Mouse (Mus musculus): ENCODE data around the gene Smok2b. TPM values are rescaled to one million over a fixed set of nuclear protein-coding genes. Genes with fewer than 3 reads are reported as not detected.
"Not testable (repeated sequence)": the region's sequence is repeated elsewhere in the genome, so short reads cannot be mapped to it uniquely, and the experiment has no call there.

Gene Smok2b
- polyA plus RNA-seq, 1 experiment from 2014 or later, result not detected

- Histone ChIP-seq H3K4me2 (no peak overlapping the region), H3K9me3 (replicated peaks; ENCODE audit: control insufficient read depth, low read length) (peaks cover 90% of the 10 kb centered on the region), H3K27me3 (ENCODE audit: control insufficient read depth, insufficient read depth, low read length) (no peaks in the 10 kb centered on the region), H3K9ac (ENCODE audit: low read depth, low read length) (no peak overlapping the region), H3K4me1 (ENCODE audit: control insufficient read depth, insufficient read depth, low read length) (no peaks in the 10 kb centered on the region), H3K36me3 (ENCODE audit: control insufficient read depth, insufficient read depth, low read length) (no peaks in the 10 kb centered on the region), H3K27ac (ENCODE audit: low read depth, low read length) (no peak overlapping the region), H3K4me3 (ENCODE audit: low read depth, low read length) (no peak overlapping the region)
- 67% methylated on average over 2 of the region's 2 CpGs for WGBS (ENCODE audit: insufficient replicate concordance)
- ATAC-seq (replicated peaks; ENCODE audit: insufficient number of reproducible peaks, low FRiP score, low TSS enrichment), result no peak
Observed at GRCm38 (mm10) chr17:13215595-13215994, 14.5 kb upstream of the Smok2b start.

- Histone ChIP-seq H3K4me1 (ENCODE audit: control insufficient read depth, insufficient read depth, low read length) (no peaks in the 10 kb centered on the region), H3K9me3 (replicated peaks; ENCODE audit: control insufficient read depth, low read length) (peaks cover 76% of the 10 kb centered on the region), H3K4me2 (no peak within 1 kb of the TSS), H3K9ac (ENCODE audit: low read depth, low read length) (no peak within 1 kb of the TSS), H3K4me3 (ENCODE audit: low read depth, low read length) (no peak within 1 kb of the TSS), H3K36me3 (ENCODE audit: control insufficient read depth, insufficient read depth, low read length) (no peaks in the 10 kb centered on the region), H3K27ac (ENCODE audit: low read depth, low read length) (no peak within 1 kb of the TSS), H3K27me3 (ENCODE audit: control insufficient read depth, insufficient read depth, low read length) (no peaks in the 10 kb centered on the region)
- 71% methylated on average over 3 of the region's 3 CpGs for WGBS (ENCODE audit: insufficient replicate concordance)
- no peak for ATAC-seq (replicated peaks; ENCODE audit: insufficient number of reproducible peaks, low FRiP score, low TSS enrichment)
Observed at GRCm38 (mm10) chr17:13220888-13221287, 9.2 kb upstream of the Smok2b start, which contains the start of gene Smok2a. TSS of gene Smok2a (plus strand) at chr17:13221188.

GRCm38 (mm10) chr17:13221921-13222320 lies 8.1 kb upstream of the Smok2b start:
- H3K4me2 ChIP-seq; H3K36me3 ChIP-seq (ENCODE audit: control insufficient read depth, insufficient read depth, low read length); H3K27me3 ChIP-seq (ENCODE audit: control insufficient read depth, insufficient read depth, low read length); H3K4me1 ChIP-seq (ENCODE audit: control insufficient read depth, insufficient read depth, low read length); H3K4me3 ChIP-seq (ENCODE audit: low read depth, low read length); H3K9ac ChIP-seq (ENCODE audit: low read depth, low read length); ATAC-seq (replicated peaks; ENCODE audit: insufficient number of reproducible peaks, low FRiP score, low TSS enrichment); H3K27ac ChIP-seq (ENCODE audit: low read depth, low read length): not testable (repeated sequence)
- WGBS (ENCODE audit: insufficient replicate concordance), result 69% methylated on average over 2 of the region's 2 CpGs
- peaks cover 76% of the 10 kb centered on the region for H3K9me3 ChIP-seq (replicated peaks; ENCODE audit: control insufficient read depth, low read length)

- H3K9ac ChIP-seq (ENCODE audit: low read depth, low read length); H3K27ac ChIP-seq (ENCODE audit: low read depth, low read length); H3K4me3 ChIP-seq (ENCODE audit: low read depth, low read length); H3K4me1 ChIP-seq (ENCODE audit: control insufficient read depth, insufficient read depth, low read length); H3K4me2 ChIP-seq; H3K36me3 ChIP-seq (ENCODE audit: control insufficient read depth, insufficient read depth, low read length); H3K27me3 ChIP-seq (ENCODE audit: control insufficient read depth, insufficient read depth, low read length): not testable (repeated sequence)
- WGBS (ENCODE audit: insufficient replicate concordance), result 73% methylated on average over 4 of the region's 4 CpGs
- peaks cover 34% of the 10 kb centered on the region for H3K9me3 ChIP-seq (replicated peaks; ENCODE audit: control insufficient read depth, low read length)
- ATAC-seq (replicated peaks; ENCODE audit: insufficient number of reproducible peaks, low FRiP score, low TSS enrichment), result peak; percentile 23; the same call in 1 of the 2 replicates
Observed at GRCm38 (mm10) chr17:13239461-13239860, 9.4 kb downstream of the Smok2b start.

- H3K27me3 ChIP-seq (ENCODE audit: control insufficient read depth, insufficient read depth, low read length); H3K27ac ChIP-seq (ENCODE audit: low read depth, low read length); H3K4me3 ChIP-seq (ENCODE audit: low read depth, low read length); H3K4me2 ChIP-seq; H3K9ac ChIP-seq (ENCODE audit: low read depth, low read length); H3K36me3 ChIP-seq (ENCODE audit: control insufficient read depth, insufficient read depth, low read length); H3K4me1 ChIP-seq (ENCODE audit: control insufficient read depth, insufficient read depth, low read length): not testable (repeated sequence)
- H3K9me3 ChIP-seq (replicated peaks; ENCODE audit: control insufficient read depth, low read length), result peaks cover 23% of the 10 kb centered on the region
- 80% methylated on average over 7 of the region's 13 CpGs for WGBS (ENCODE audit: insufficient replicate concordance)
- peak; percentile 58 for ATAC-seq (replicated peaks; ENCODE audit: insufficient number of reproducible peaks, low FRiP score, low TSS enrichment)
Observed at GRCm38 (mm10) chr17:13240807-13241727, 11.0 kb downstream of the Smok2b start.

GRCm38 (mm10) chr17:13254786-13255185 lies 24.7 kb downstream of the Smok2b start:
- WGBS (ENCODE audit: insufficient replicate concordance), result 39% methylated on average over 1 of the region's 5 CpGs
- not testable (repeated sequence) for H3K4me2 ChIP-seq; ATAC-seq (replicated peaks; ENCODE audit: insufficient number of reproducible peaks, low FRiP score, low TSS enrichment); H3K4me1 ChIP-seq (ENCODE audit: control insufficient read depth, insufficient read depth, low read length); H3K36me3 ChIP-seq (ENCODE audit: control insufficient read depth, insufficient read depth, low read length); H3K9me3 ChIP-seq (replicated peaks; ENCODE audit: control insufficient read depth, low read length); H3K9ac ChIP-seq (ENCODE audit: low read depth, low read length); H3K4me3 ChIP-seq (ENCODE audit: low read depth, low read length); H3K27ac ChIP-seq (ENCODE audit: low read depth, low read length); H3K27me3 ChIP-seq (ENCODE audit: control insufficient read depth, insufficient read depth, low read length)

Other genes with a start within 250 kb of the Smok2b start
- 83.4 and 88.8 TPM in 2 replicates for gene Wtap, start 236.1 kb upstream of the Smok2b start, polyA plus RNA-seq (2014; fragmentation: Nextera tagmentation; extraction: Ambion mirVana)
- gene Sod2, start 223.4 kb upstream of the Smok2b start, polyA plus RNA-seq (2014; fragmentation: Nextera tagmentation; extraction: Ambion mirVana), result 308 and 326 TPM in 2 replicates
- gene Gpr31b, start 178.0 kb upstream of the Smok2b start, polyA plus RNA-seq (2014; fragmentation: Nextera tagmentation; extraction: Ambion mirVana), result 0.19 TPM in 1 of 2 replicates, not detected in the other
- not detected in 2 replicates for gene Tcp10b, start 169.2 kb upstream of the Smok2b start, polyA plus RNA-seq (2014; fragmentation: Nextera tagmentation; extraction: Ambion mirVana)
- gene Unc93a, start 98.4 kb upstream of the Smok2b start, polyA plus RNA-seq (2014; fragmentation: Nextera tagmentation; extraction: Ambion mirVana), result not detected in 2 replicates
- gene Smok2a, start 9.1 kb upstream of the Smok2b start, polyA plus RNA-seq (2014; fragmentation: Nextera tagmentation; extraction: Ambion mirVana), result not detected in 2 replicates
- not detected in 2 replicates for gene Tcp10c, start 124.3 kb downstream of the Smok2b start, polyA plus RNA-seq (2014; fragmentation: Nextera tagmentation; extraction: Ambion mirVana)